9 mouse cellular contexts compared by ENCODE assay signal in genomic region chr14:79200133-79200891, GRCm38 (mm10). TPM values are rescaled to one million over a fixed set of nuclear protein-coding genes. Genes with fewer than 3 reads are reported as not detected.
DNase-seq lines count a peak whose midpoint lies in the region; ATAC-seq and TF ChIP-seq lines count a peak whose summit lies in the region.
"Had no signal": no experiment of that assay in that cellular context is flagged by ENCODE, and none has a peak within 500 bp of the region (broad histone marks: within the 10 kb centered on the region; RNA-seq: fewer than 3 reads in every experiment).

No protein-coding gene starts in this region.

- peak; percentile 71 for ATAC-seq in hindbrain, postnatal 0 days

- peak overlapping the region; percentile 64; the same call in 1 of the 2 replicates for H3K27ac ChIP-seq in hindbrain, postnatal 0 days

- peaks cover 3% of the 10 kb centered on the region; the same call in 1 of the 2 replicates for H3K4me1 ChIP-seq in hindbrain, postnatal 0 days (ENCODE audit: insufficient read depth, low read length)

- H3K27me3 ChIP-seq in hindbrain, postnatal 0 days (ENCODE audit: insufficient read depth, low read length) = no peaks in the 10 kb centered on the region

- H3K4me2 ChIP-seq in hindbrain, postnatal 0 days (ENCODE audit: low read depth, low read length) = no peak overlapping the region

- peak; percentile 27 for DNase-seq in cerebellum, adult 9-10 months
- DNase-seq in cerebellum, postnatal 36 days = no peak
- peak; percentile 35 for DNase-seq in testis, postnatal 10 days (ENCODE audit: low spot score)
- no peak for DNase-seq in testis, postnatal 14 days (ENCODE audit: low spot score)
- peak; percentile 75 for DNase-seq in hindbrain, postnatal 0 days (ENCODE audit: low spot score)
- DNase-seq in skeletal muscle tissue, adult 2 months (ENCODE audit: low read depth, low spot score) = peak; percentile 33
- DNase-seq in kidney, postnatal 36 days = no peak
- no peak for DNase-seq in ovary, postnatal 36 days (ENCODE audit: low spot score)

- H3K4me3 ChIP-seq in hindbrain, postnatal 0 days (ENCODE audit: low read length) = no peak overlapping the region

- TF ChIP-seq CTCF in hindbrain, postnatal 0 days (IDR thresholded peaks at IDR 0.05; ENCODE audit: low read depth) = peak; percentile 38; the same call in 1 of the 2 replicates

- WGBS in hindbrain, postnatal 0 days = 25% methylated on average over 9 of the region's 9 CpGs

- H3K9ac ChIP-seq in hindbrain, postnatal 0 days (replicated peaks; ENCODE audit: low read length) = no peak overlapping the region

- no peaks in the 10 kb centered on the region for H3K9me3 ChIP-seq in hindbrain, postnatal 0 days (ENCODE audit: low read length)

- H3K36me3 ChIP-seq in hindbrain, postnatal 0 days (ENCODE audit: insufficient read depth, low read length) = no peaks in the 10 kb centered on the region

RNA-seq across cellular contexts. Expression of gene Zfp957, which starts 46.9 kb away (rescaled TPM):
- total RNA-seq in hindbrain, postnatal 0 days (2014; rRNA removed) = not detected in 2 replicates
- polyA plus RNA-seq in hindbrain, postnatal 0 days (2015; fragmentation: Nextera tagmentation; extraction: Ambion mirVana) = not detected in 2 replicates
- total RNA-seq: left cerebral cortex, postnatal 25 days had no signal

Comparison
In these comparisons a context has a peak if more than half of its experiments do, and no peak if none do; other contexts are left out.
1. DNase-seq: peak in cerebellum, adult 9-10 months (single experiment), testis, postnatal 10 days (single experiment), hindbrain, postnatal 0 days (single experiment) and skeletal muscle tissue, adult 2 months (single experiment); none in cerebellum, postnatal 36 days (0 of 2), testis, postnatal 14 days (single experiment), kidney, postnatal 36 days (0 of 2) and ovary, postnatal 36 days (single experiment).